Mouse (Mus musculus) embryonic facial prominence, embryonic 10.5 days (tissue): Measurements from ENCODE around the gene 1700018B08Rik. TPM values are rescaled to one million over a fixed set of nuclear protein-coding genes. Genes with fewer than 3 reads are reported as not detected.
A peak's percentile ranks its signal among the peaks of the same experiment; 100 is the strongest.

ENCODE experiments used
- DNase-seq: peaks from one replicate; pipeline ENCODE4 v3.0.0-alpha.2; 2017; ENCODE audit warnings: low spot score
- H3K27ac ChIP-seq: fragments of 300-500 bp; sonication (generic); replicated peaks from 2 replicates; pipeline ENCODE4 v1.5.1; 2016; ENCODE audit warnings: mild to moderate bottlenecking
- H3K27me3 ChIP-seq: fragments of 300-500 bp; sonication (generic); replicated peaks from 2 replicates; pipeline ENCODE4 v1.6.1; 2016; ENCODE audit warnings: low read depth, mild to moderate bottlenecking; ENCODE audit not compliant: poor library complexity, severe bottlenecking
- H3K36me3 ChIP-seq: fragments of 300-500 bp; sonication (generic); replicated peaks from 2 replicates; pipeline ENCODE4 v1.6.1; 2016; ENCODE audit warnings: mild to moderate bottlenecking, moderate library complexity
- H3K4me1 ChIP-seq: fragments of 300-500 bp; sonication (generic); 2 replicates; pipeline ENCODE4 v1.6.1; 2016
- H3K4me3 ChIP-seq: fragments of 300-500 bp; sonication (generic); 2 replicates; pipeline ENCODE4 v1.5.1; 2016; ENCODE audit warnings: mild to moderate bottlenecking, moderate library complexity
- H3K9me3 ChIP-seq: fragments of 300-500 bp; sonication (generic); 2 replicates; pipeline ENCODE4 v1.6.1; 2016; ENCODE audit warnings: mild to moderate bottlenecking
- WGBS: fragments of 180-500 bp; shearing (Covaris S2); methylation state at CpG from one replicate; pipeline ENCODE4 v1.1.7; 2016; 5-methylcytosine and 5-hydroxymethylcytosine counted together
- polyA plus RNA-seq: library from polyadenylated mRNA; unstranded; fragments of >200 nt; fragmentation: Nextera tagmentation; extraction: Ambion mirVana; gene quantifications from 2 replicates; pipeline ENCODE4 v1.2.1, GENCODE M21; 2016

1700018B08Rik gene
- polyA plus RNA-seq, 1 experiment from 2014 or later = not detected

DNA sequence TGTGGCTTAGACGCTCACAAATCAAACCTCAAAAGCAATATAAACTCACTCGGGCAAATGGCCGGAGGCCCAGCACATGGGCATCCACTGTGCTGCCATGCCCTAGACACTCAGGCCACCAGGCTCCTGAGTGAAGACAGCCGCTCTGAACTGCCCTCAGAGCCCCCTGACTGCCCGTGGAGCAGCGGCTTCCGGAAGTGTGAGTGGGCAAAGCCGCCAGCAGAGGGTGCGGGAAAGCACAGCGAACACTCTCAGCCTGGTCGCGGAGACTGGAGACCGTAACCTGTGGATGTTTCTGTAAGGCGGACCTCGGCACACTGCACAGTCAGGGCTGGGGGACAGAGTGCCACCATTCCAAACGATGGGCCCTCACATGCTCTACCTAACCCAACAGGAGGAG, 14.4 kb upstream of the 1700018B08Rik start:
- DNase-seq = no peak
- Histone ChIP-seq H3K4me1 (peaks cover 6% of the 10 kb centered on the region), H3K27me3 (no peaks in the 10 kb centered on the region), H3K36me3 (peaks cover 72% of the 10 kb centered on the region), H3K27ac (no peak overlapping the region), H3K4me3 (no peak overlapping the region), H3K9me3 (no peaks in the 10 kb centered on the region)
- whole genome bisulfite sequencing = 91% methylated on average over 16 of the region's 16 CpGs

DNA sequence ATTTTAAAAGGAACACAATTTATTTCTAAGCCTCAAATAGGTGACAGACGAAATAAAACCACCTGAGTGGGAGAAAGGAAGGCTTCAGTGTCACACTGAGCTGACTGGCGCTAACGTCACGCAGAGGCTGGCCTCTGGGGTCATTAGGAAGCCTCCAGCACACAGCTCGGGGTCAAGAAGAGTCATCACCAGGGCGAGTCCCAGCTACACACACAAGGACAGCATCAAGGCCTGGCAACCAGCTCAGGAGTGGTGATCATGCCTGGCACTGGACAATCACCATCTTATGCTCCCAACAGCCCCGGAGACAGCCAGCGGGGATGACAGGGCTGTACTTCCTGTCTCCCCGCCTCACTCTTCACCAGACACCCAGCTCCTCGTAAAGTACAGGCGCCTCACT, 13.6 kb upstream of the 1700018B08Rik start:
- H3K36me3 ChIP-seq = peaks cover 74% of the 10 kb centered on the region
- H3K4me3 ChIP-seq = no peak overlapping the region
- peaks cover 1% of the 10 kb centered on the region; the same call in 1 of the 2 replicates for H3K4me1 ChIP-seq
- no peak for DNase-seq
- no peaks in the 10 kb centered on the region for H3K27me3 ChIP-seq
- H3K9me3 ChIP-seq = no peaks in the 10 kb centered on the region
- WGBS = 89% methylated on average over 11 of the region's 11 CpGs
- H3K27ac ChIP-seq = no peak overlapping the region

DNA sequence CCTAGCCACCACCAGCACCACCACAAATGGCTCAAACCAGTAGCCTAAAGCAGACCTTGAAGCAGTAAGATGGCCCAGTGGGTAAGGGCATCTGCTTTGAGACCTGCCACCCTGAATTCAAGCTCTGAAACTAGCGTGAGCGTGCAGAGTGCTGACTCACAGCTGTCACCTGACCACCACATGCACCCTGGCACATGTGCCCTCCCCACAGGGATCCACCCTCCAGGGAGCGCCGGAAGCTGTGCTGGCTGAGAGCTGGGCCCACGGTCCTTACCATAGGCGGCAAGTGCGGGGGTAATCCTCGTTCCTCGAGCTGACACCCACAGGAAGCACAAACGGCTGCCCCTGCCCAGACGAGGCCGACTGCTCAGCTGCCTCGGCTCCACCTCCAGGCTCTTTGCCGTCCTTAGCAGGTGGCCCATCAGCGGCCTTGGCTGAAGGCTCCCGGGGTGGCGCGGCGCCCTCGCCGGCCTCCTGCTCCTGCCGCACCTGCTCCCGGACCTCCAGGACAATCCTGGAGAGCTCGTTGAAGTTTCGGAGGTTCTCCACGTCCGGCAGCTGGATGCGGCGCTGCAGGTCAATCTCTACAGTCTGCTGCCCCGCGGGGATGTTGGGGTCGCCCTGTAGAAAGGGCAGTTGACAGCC, 9.8 kb upstream of the 1700018B08Rik start:
- Histone ChIP-seq H3K4me1 (peaks cover 7% of the 10 kb centered on the region; the same call in 1 of the 2 replicates), H3K4me3 (no peak overlapping the region), H3K36me3 (peaks cover 88% of the 10 kb centered on the region), H3K27me3 (no peaks in the 10 kb centered on the region), H3K27ac (no peak overlapping the region), H3K9me3 (no peaks in the 10 kb centered on the region)
- WGBS = 95% methylated on average over 32 of the region's 32 CpGs
- no peak for DNase-seq

DNA sequence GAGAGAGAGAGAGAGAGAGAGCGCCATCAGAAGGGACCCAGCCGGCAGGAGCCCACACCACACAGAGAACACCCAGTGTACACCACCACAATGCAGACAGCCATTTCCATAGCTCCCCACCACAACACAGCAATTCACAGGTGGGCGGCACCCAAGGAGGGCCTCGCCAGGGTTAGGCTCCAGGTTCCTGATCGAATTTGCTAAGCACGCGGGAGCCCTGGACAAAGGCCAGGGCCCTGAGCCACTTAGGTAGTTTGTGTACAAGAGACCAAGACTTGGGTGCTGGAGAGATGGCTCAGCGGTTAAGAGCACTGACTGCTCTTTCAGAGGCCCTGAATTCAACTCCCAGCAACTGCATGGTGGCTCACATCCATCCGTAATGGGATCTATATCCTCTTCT, 8.4 kb upstream of the 1700018B08Rik start:
- Histone ChIP-seq H3K9me3 (no peaks in the 10 kb centered on the region), H3K4me1 (peaks cover 7% of the 10 kb centered on the region; the same call in 1 of the 2 replicates), H3K36me3 (peaks cover 74% of the 10 kb centered on the region), H3K27ac (no peak overlapping the region), H3K27me3 (no peaks in the 10 kb centered on the region), H3K4me3 (no peak overlapping the region)
- no peak for DNase-seq
- 92% methylated on average over 9 of the region's 9 CpGs for WGBS

DNA sequence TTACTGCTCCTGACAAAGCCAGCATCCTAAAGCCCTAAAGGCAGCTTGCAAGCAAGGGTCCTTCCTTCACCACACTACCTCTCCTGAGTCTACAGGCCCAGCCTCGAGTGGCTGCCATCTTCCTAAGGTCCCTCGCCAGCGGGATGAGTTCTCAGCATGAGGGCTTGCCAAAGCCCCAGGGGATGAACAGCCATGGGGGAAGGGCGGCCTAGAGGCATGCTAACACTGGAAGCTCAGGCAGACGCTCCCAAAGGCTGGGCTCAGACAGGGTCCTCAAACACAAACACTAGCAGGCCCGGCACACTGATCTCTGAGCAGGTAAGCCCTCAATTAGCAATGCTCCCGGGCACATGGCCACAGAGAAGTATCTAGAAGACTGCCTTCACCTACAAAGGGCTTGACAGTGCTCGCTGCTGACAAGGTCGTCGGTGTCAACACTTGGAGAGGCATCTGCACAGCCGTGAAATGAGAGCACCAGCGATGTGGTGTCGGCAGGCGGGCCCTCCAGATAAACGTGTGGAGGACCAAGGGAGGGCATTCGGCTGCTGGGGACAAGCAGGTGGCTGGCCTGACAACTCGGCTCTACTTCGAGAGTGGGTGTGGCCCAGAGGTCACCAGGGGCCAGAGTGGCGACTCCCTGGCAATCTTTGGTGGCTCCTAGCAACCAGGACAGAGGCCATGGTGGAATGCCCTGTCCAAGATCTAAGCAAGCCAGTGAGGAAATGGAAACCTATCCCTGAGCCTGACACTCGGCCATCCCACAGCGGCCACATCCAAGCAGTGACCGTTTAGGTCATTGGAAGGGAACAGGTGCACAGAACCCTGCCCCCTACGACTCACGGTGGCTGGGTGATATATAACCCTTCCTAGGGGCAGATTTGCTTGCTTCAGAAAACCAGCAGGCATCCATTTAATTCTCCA, 7.2 kb upstream of the 1700018B08Rik start:
- WGBS = 77% methylated on average over 24 of the region's 24 CpGs
- no peak for DNase-seq
- H3K36me3 ChIP-seq = peaks cover 70% of the 10 kb centered on the region
- H3K4me3 ChIP-seq = no peak overlapping the region
- peaks cover 7% of the 10 kb centered on the region; the same call in 1 of the 2 replicates for H3K4me1 ChIP-seq
- H3K27ac ChIP-seq = no peak overlapping the region
- no peaks in the 10 kb centered on the region for H3K27me3 ChIP-seq
- H3K9me3 ChIP-seq = no peaks in the 10 kb centered on the region

DNA sequence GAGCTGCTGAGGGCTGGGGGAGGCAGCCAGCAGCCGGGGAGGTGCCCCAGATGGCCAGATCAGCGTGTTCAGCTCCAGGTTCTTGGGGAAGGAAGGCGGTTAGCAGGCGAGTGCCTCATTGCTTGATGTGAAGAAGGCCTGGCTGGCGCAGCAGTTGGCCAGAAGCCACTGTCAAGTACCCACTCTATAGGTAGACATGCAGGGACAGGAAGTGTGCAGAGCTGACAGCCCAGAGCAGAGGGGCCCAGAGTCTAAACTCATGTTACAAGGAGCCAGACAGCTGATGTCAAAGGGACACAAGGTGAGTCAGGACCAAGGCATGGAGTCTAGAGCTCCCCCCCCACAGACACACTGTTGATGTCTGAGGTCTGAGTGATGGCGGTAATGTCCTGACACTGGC, 5.9 kb upstream of the 1700018B08Rik start:
- Histone ChIP-seq H3K9me3 (no peaks in the 10 kb centered on the region), H3K36me3 (peaks cover 58% of the 10 kb centered on the region), H3K27ac (no peak overlapping the region), H3K27me3 (0 out of 2 replicates have a peak, but pooled peaks cover 4% of the 10 kb centered on the region), H3K4me3 (no peak overlapping the region), H3K4me1 (peaks cover 7% of the 10 kb centered on the region; the same call in 1 of the 2 replicates)
- 91% methylated on average over 6 of the region's 6 CpGs for WGBS
- DNase-seq = no peak

DNA sequence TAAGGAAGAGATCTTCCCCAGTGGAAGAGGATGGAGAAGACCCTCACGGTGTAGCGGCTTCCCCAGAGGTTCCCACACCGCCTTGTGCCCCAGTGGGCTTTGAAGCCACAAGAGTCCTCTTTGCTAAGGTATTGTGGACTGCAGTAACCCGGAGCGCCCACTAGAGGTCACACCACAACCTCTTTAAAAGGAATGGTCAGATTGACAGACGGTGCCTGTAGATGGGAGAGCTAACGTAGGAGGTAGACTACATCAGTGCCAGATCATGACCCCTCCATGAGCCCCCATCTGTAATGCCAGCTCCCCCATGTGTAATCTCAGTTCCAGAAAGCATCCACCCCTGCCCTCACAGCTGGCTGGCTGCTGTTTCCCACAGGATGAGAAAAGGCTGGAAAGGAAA, 3.0 kb upstream of the 1700018B08Rik start:
- peaks cover 11% of the 10 kb centered on the region; the same call in 1 of the 2 replicates for H3K4me1 ChIP-seq
- DNase-seq = peak; percentile 82
- H3K9me3 ChIP-seq = 0 out of 2 replicates have a peak, but pooled peaks cover 6% of the 10 kb centered on the region
- H3K4me3 ChIP-seq = no peak overlapping the region
- 13% methylated on average over 7 of the region's 7 CpGs for WGBS
- 0 out of 2 replicates have a peak, but pooled peaks cover 9% of the 10 kb centered on the region for H3K27me3 ChIP-seq
- peaks cover 29% of the 10 kb centered on the region for H3K36me3 ChIP-seq
- no peak overlapping the region for H3K27ac ChIP-seq

DNA sequence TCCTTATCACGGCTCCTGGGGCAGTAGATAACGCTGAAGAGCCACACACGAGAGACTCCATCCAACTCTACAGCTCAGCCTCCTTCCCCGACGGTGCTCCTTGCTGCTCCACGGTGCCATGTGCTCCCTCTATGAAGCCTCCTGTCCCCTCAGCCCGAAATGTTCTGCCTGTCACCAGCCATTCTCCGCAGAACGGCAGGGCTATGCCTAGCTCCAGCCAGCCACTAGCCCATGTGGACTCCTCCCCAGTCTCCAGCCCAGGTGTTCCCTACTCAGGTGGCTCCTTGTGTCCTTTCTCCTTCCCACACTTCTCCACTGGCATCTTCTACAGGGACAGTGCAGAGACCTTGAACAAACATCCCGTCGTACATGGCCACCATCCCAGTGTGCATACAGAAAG, 816 bp upstream of the 1700018B08Rik start:
- no peak for DNase-seq
- no peak overlapping the region for H3K27ac ChIP-seq

DNA sequence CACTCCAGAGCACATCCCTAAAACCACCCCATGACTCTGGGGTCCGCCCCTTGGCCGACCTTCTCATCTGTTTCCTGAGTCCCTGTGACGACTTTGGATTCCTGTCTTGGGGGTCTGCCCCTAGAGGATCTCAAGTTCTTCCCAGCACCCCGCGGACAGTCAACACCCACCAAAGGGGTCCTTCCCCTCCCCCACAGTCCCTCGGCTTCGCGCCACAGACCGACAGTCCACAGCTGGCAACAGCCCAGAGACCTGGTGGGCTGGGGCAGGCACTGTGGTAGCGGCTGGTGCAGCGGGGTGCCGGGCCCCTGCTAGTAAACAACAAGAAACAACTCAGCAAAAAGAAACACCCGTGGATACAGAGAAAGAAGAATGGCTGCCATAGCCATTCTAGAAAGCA, 1.2 kb downstream of the 1700018B08Rik start:
- Histone ChIP-seq H3K4me3 (no peak overlapping the region), H3K27me3 (0 out of 2 replicates have a peak, but pooled peaks cover 9% of the 10 kb centered on the region), H3K36me3 (no peaks in the 10 kb centered on the region), H3K9me3 (peaks cover 11% of the 10 kb centered on the region; the same call in 1 of the 2 replicates), H3K4me1 (0 out of 2 replicates have a peak, but pooled peaks cover 4% of the 10 kb centered on the region), H3K27ac (no peak overlapping the region)
- 77% methylated on average over 13 of the region's 13 CpGs for WGBS
- no peak for DNase-seq

More for the DNA sequence above, 816 bp upstream of the 1700018B08Rik start:
- peaks cover 7% of the 10 kb centered on the region for H3K36me3 ChIP-seq
- H3K4me3 ChIP-seq = no peak overlapping the region
- H3K9me3 ChIP-seq = peaks cover 11% of the 10 kb centered on the region; the same call in 1 of the 2 replicates
- H3K27me3 ChIP-seq = 0 out of 2 replicates have a peak, but pooled peaks cover 9% of the 10 kb centered on the region
- 0 out of 2 replicates have a peak, but pooled peaks cover 4% of the 10 kb centered on the region for H3K4me1 ChIP-seq
- WGBS = 78% methylated on average over 11 of the region's 11 CpGs

DNA sequence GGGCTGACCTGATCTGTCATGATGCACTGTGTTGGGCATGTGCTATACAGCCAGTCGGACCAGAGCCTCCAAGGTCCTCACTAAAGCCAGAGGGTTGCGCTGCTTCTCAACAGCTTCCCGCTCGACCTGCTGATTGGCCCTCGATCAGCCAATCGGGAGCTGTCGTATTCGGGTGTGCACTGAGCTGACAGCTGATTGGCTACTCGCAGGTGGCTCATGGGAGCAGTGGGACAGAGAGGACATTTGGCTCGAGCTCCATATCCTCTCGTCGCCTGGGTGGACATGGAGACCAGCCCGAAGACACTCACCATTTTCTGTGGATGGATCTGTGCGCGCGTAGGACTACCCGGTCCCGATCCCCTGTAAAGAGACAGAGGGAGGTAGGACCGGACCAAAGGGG, 2.3 kb downstream of the 1700018B08Rik start:
- Histone ChIP-seq H3K4me1 (0 out of 2 replicates have a peak, but pooled peaks cover 4% of the 10 kb centered on the region), H3K27ac (no peak overlapping the region), H3K36me3 (no peaks in the 10 kb centered on the region), H3K27me3 (0 out of 2 replicates have a peak, but pooled peaks cover 9% of the 10 kb centered on the region), H3K4me3 (no peak overlapping the region), H3K9me3 (peaks cover 11% of the 10 kb centered on the region; the same call in 1 of the 2 replicates)
- WGBS = 83% methylated on average over 19 of the region's 19 CpGs
- no peak for DNase-seq

DNA sequence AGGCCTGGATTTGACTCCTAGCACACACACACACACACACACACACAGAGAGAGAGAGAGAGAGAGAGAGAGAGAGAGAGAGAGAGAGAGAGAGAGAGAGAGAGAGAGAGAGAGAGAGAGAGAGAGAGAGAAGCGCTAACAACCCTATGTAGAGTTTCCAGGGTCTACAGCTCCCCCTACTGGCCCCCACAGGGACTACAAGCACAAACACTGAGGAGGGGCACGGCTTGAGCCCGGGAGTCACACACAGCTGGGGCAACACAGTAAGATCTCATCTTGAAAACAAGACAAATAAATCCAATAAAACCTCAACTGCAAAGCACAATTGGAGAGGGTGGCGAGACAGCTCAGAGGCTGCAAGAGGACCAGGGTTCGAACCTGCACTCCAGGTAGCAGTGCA, 11.7 kb downstream of the 1700018B08Rik start:
- Histone ChIP-seq H3K4me3 (no peak overlapping the region), H3K4me1 (peaks cover 5% of the 10 kb centered on the region; the same call in 1 of the 2 replicates), H3K36me3 (no peaks in the 10 kb centered on the region), H3K27me3 (0 out of 2 replicates have a peak, but pooled peaks cover 5% of the 10 kb centered on the region), H3K9me3 (no peaks in the 10 kb centered on the region), H3K27ac (no peak overlapping the region)
- DNase-seq = peak; percentile 74
- 42% methylated on average over 5 of the region's 5 CpGs for WGBS

DNA sequence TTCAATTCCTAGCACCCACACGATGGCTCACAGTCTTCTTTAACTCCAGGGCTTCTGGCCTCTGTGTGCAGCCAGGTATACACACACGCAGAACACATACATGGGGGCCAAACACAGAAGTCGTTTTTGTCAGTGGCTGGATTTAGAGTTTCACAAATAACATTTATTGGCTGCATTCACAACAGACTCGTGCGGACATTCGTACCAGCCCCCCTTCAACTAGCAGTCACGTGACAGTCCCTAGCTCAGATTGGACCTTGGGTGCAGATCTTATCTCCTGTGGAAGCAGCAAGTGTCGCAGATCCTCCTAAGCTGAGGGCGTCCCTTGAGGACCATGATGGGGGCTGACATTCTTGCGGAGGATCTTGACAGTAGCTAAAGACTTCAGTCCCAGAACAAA, 13.5 kb downstream of the 1700018B08Rik start:
- H3K4me1 ChIP-seq = peaks cover 13% of the 10 kb centered on the region; the same call in 1 of the 2 replicates
- no peaks in the 10 kb centered on the region for H3K36me3 ChIP-seq
- H3K9me3 ChIP-seq = no peaks in the 10 kb centered on the region
- no peak for DNase-seq
- H3K27ac ChIP-seq = no peak overlapping the region
- no peak overlapping the region for H3K4me3 ChIP-seq
- 0 out of 2 replicates have a peak, but pooled peaks cover 16% of the 10 kb centered on the region for H3K27me3 ChIP-seq
- WGBS = 85% methylated on average over 10 of the region's 10 CpGs
